Mouse (Mus musculus) megakaryocyte, embryonic 14.5 days (primary cell): ENCODE data around the gene Sqstm1.

Experiments
- FLI1 ChIP-seq: IDR thresholded peaks from 2 replicates; pipeline ENCODE4 v1.6.1; 2012; ENCODE audit warnings: low read length, inconsistent platforms, mixed read lengths
- GATA1 ChIP-seq: IDR thresholded peaks from 3 replicates; pipeline ENCODE4 v1.6.1; 2012; ENCODE audit warnings: mixed read lengths, low read length, inconsistent platforms, borderline replicate concordance

- TF ChIP-seq GATA1: no peak
- no peak for TF ChIP-seq FLI1
These were observed 54.8 kb downstream of the Sqstm1 start for GRCm38 (mm10) chr11:50155785-50156184.
